ENCODE assay signal across 8 mouse cellular contexts in genomic region chr14:29968075-29968821, GRCm38 (mm10). TPM values are rescaled to one million over a fixed set of nuclear protein-coding genes. Genes with fewer than 3 reads are reported as not detected.
A peak's percentile ranks its signal among the peaks of the same experiment; 100 is the strongest.
DNase-seq lines count a peak whose midpoint lies in the region; ATAC-seq and TF ChIP-seq lines count a peak whose summit lies in the region.

Gene Selenok (plus strand): TSS chr14:29968308.

- peak within 1 kb of the TSS; percentile 79 for H3K4me3 ChIP-seq in bone marrow macrophage, adult 2 months (ENCODE audit: insufficient read depth, low read length)
- peak within 1 kb of the TSS; percentile 86 for H3K4me3 ChIP-seq in embryonic fibroblast, embryonic 13.5 days (ENCODE audit: insufficient read depth, low read length)
- peak within 1 kb of the TSS; percentile 90 for H3K4me3 ChIP-seq in kidney, embryonic 14.5 days (ENCODE audit: low read length)
- H3K4me3 ChIP-seq in limb, embryonic 15.5 days, result peak within 1 kb of the TSS; percentile 87

- H3K36me3 ChIP-seq in kidney, embryonic 14.5 days (ENCODE audit: control insufficient read depth, insufficient read depth, low read length), result peaks cover 33% of the 10 kb centered on the region
- peaks cover 31% of the 10 kb centered on the region for H3K36me3 ChIP-seq in limb, embryonic 15.5 days

- DNase-seq in A20 (ENCODE audit: low read depth, low spot score), result peak; percentile 99
- peak; percentile 99 for DNase-seq in heart, adult 9 months (ENCODE audit: low spot score in 2 of 2)
- DNase-seq in monocyte, adult 2 months (ENCODE audit: low read depth in 1 of 2, low spot score in 2 of 2), result peak; percentile 86 to 89
- peak; percentile 97 to 98 for DNase-seq in spleen, postnatal 36 days (ENCODE audit: low spot score in 2 of 2)

- H3K27me3 ChIP-seq in kidney, embryonic 14.5 days (ENCODE audit: control insufficient read depth, insufficient read depth, low read length), result no peaks in the 10 kb centered on the region
- no peaks in the 10 kb centered on the region for H3K27me3 ChIP-seq in limb, embryonic 15.5 days

- under 1% methylated on average over 49 of the region's 49 CpGs for WGBS in kidney, embryonic 14.5 days
- under 1% methylated on average over 49 of the region's 49 CpGs for WGBS in limb, embryonic 15.5 days

- ATAC-seq in kidney, embryonic 14.5 days (ENCODE audit: low FRiP score, low TSS enrichment), result peak; percentile 100
- peak; percentile 100 for ATAC-seq in limb, embryonic 15.5 days (ENCODE audit: insufficient number of reproducible peaks, low FRiP score, low TSS enrichment, low read depth)

- peak within 1 kb of the TSS; percentile 87 for H3K27ac ChIP-seq in bone marrow macrophage, adult 2 months (ENCODE audit: insufficient read depth, low read depth, low read length)
- H3K27ac ChIP-seq in embryonic fibroblast, embryonic 13.5 days (ENCODE audit: insufficient read depth, low read length), result peak within 1 kb of the TSS; percentile 44
- peak within 1 kb of the TSS; percentile 73 for H3K27ac ChIP-seq in kidney, embryonic 14.5 days (ENCODE audit: low read depth, low read length)
- H3K27ac ChIP-seq in limb, embryonic 15.5 days, result peak within 1 kb of the TSS; percentile 87

- TF ChIP-seq POLR2A in bone marrow macrophage, adult 2 months (IDR thresholded peaks at IDR 0.05; ENCODE audit: borderline replicate concordance, low read depth, low read length), result peak; percentile 84; the same call in 1 of the 2 replicates
- peak; percentile 79 for TF ChIP-seq POLR2A in embryonic fibroblast, embryonic 13.5 days (IDR thresholded peaks at IDR 0.05; ENCODE audit: low read depth, low read length)

- no peak for TF ChIP-seq CTCF in bone marrow macrophage, adult 2 months (IDR thresholded peaks at IDR 0.05; ENCODE audit: low read depth, low read length)
- TF ChIP-seq CTCF in embryonic fibroblast, embryonic 13.5 days (IDR thresholded peaks at IDR 0.05; ENCODE audit: borderline replicate concordance, insufficient read depth, low read length), result no peak

- H3K9ac ChIP-seq in kidney, embryonic 14.5 days (ENCODE audit: low read depth, low read length), result peak within 1 kb of the TSS; percentile 93
- H3K9ac ChIP-seq in limb, embryonic 15.5 days, result peak within 1 kb of the TSS; percentile 77

- H3K4me2 ChIP-seq in kidney, embryonic 14.5 days (replicated peaks; ENCODE audit: low read depth, low read length), result peak within 1 kb of the TSS; percentile 64
- peak within 1 kb of the TSS; percentile 72 for H3K4me2 ChIP-seq in limb, embryonic 15.5 days

- peaks cover 39% of the 10 kb centered on the region for H3K4me1 ChIP-seq in bone marrow macrophage, adult 2 months (ENCODE audit: control insufficient read depth, insufficient read depth, low read length)
- no peaks in the 10 kb centered on the region for H3K4me1 ChIP-seq in embryonic fibroblast, embryonic 13.5 days (ENCODE audit: control insufficient read depth, insufficient read depth, low read length)
- H3K4me1 ChIP-seq in kidney, embryonic 14.5 days (ENCODE audit: control insufficient read depth, insufficient read depth, low read length), result peaks cover 12% of the 10 kb centered on the region
- peaks cover 13% of the 10 kb centered on the region for H3K4me1 ChIP-seq in limb, embryonic 15.5 days

- H3K9me3 ChIP-seq in kidney, embryonic 14.5 days (ENCODE audit: control insufficient read depth, low read length), result no peaks in the 10 kb centered on the region
- H3K9me3 ChIP-seq in limb, embryonic 15.5 days, result no peaks in the 10 kb centered on the region

RNA-seq across cellular contexts. Expression of gene Selenok, which starts in this region (rescaled TPM):
- 214 and 249 TPM in 2 replicates for polyA plus RNA-seq in bone marrow macrophage, adult 2 months (2012; ENCODE audit: insufficient read depth, insufficient read length, missing spikeins)
- polyA plus RNA-seq in embryonic fibroblast, embryonic 13.5 days (2011; ENCODE audit: insufficient read length, low read depth, missing spikeins), result 181 and 212 TPM in 2 replicates
- polyA plus RNA-seq in kidney, embryonic 14.5 days (2014; fragmentation: Nextera tagmentation; extraction: Ambion mirVana), result 203 and 294 TPM in 2 replicates
- 333 TPM in 2 replicates for polyA plus RNA-seq in limb, embryonic 15.5 days (2015; fragmentation: Nextera tagmentation; extraction: Ambion mirVana)

Comparison
In these comparisons a context has a peak if more than half of its experiments do, and no peak if none do; other contexts are left out.
1. Peak in every context shown above with its lines: DNase-seq, ATAC-seq, H3K4me3 ChIP-seq and H3K27ac ChIP-seq.